Mouse (Mus musculus) left cerebral cortex, postnatal 4 days (tissue): ENCODE results near the gene Zfp626. TPM values are rescaled to one million over a fixed set of nuclear protein-coding genes. Genes with fewer than 3 reads are reported as not detected.
"Not testable (repeated sequence)": the region's sequence is repeated elsewhere in the genome, so short reads cannot be mapped to it uniquely, and the experiment has no call there.

Experiments used
- DNase-seq: peaks from one replicate; pipeline ENCODE4 v3.0.0-alpha.2; 2022
- intact Hi-C: fragments of 180-260 bp; cut with DNase I; formaldehyde crosslinking; loops from one replicate; pipeline ENCODE4 v1.15.1; 2025
- total RNA-seq, 2 experiments: library from RNA; stranded (reverse); gene quantifications; 2 replicates each; pipeline ENCODE4 v1.2.3; 2021

Zfp626 gene
- total RNA-seq: 1 to 10 TPM; 8.2 to 9.2 TPM

DNA sequence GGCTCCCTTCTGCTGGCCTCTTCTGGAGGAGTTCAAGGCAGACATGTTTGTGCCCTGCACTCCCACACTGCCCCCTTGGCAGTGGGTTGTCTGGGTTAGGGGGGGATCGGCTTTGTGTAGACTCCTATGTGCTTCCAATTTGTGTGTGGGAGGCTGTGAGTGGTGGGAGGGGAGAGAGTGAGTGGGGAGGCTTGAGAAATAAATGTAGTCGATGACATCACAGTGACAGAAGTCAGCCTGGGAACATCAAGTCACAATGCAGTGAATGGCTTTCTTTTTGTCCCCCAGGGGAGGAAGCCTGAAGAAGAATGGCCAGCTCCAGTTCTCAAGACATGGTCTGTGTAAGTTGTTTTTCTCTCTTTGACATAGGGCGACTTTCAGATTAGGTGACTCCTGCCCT is at the start of gene Zfp626:
Zfp626 (plus strand) TSS at position 301 of the 400 bp plus-strand sequence.
- intact Hi-C loops: loop anchor here (10.0 kb wide), 1 partner anchor 62 kb away; no protein-coding TSS in a partner anchor

DNA sequence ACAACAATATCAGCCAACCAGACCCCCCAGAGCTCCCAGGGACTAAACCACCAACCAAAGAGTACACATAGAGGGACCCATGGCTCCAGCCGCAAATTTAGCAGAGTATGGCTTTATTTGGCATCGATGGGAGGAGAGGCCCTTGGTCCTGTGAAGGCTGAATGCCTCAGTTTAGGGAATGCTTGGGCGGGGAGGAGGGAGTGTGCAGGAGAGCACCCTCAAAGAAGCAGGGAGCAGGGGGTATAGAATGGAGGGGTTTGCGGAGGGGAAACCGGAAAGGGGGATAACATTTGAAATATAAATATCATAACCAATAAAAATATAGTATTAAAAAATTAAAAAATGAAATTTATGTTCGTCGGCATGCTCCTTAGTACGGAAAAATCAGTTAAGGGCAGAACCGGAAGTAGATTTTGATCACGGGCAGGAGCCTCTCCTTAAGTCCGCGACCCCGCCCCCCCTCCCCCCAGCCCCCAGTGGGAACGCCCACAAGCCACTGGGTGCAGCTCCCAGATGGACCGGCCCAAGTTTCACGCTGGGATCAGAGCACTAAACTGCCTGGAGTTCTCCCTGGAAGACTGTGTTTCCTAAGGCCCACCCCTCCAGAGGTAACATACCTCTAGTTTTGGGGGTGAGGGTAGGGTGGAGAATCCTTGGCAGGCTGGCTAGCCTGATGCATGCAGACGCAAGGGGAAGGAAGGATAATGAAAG is 41.7 kb upstream of the Zfp626 start:
- DNase-seq: no peak
- intact Hi-C loops: no loop called here

More for the DNA sequence above, at the start of gene Zfp626:
- not testable (repeated sequence) for DNase-seq

DNA sequence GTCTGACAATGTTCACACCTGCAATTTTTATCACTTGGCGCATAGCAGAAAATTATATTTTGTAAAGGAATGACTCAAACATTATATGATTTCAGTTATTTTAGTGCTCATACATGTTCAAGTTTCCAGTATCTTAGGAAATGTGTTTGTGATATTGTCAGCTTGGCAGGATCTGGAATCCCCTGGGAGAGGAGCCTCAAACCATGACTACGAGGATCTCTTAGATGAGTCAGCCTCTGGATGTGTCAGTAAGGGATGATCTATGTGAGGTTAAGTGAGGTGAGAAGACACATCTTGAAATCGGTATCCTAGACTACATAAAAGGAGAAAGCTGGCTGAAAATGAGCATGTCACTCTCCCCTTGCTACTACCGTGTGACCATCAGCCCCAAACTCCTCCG is 17.7 kb upstream of the Zfp626 start:
- DNase-seq: no peak
- intact Hi-C loops: no loop called here

DNA sequence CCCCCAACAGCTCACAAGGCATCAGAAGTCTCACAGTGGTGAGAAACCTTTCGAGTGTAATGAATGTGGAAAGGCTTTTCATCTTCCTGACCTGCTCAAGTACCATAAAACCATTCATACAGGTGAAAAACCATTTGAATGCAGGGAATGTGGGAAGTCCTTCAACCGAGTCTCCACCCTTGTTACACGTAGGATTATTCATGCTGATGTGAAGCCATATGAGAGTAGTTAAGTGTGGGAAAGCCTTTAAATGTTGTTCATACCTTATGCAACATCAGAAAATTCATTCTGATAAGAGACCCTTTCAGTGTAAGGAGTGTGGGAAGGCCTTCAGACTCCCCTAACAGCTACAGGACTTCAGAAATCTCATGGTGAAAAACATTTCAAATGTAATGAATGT is 13.1 kb upstream of the Zfp626 start:
- intact Hi-C loops, DNase-seq: not testable (repeated sequence)

DNA sequence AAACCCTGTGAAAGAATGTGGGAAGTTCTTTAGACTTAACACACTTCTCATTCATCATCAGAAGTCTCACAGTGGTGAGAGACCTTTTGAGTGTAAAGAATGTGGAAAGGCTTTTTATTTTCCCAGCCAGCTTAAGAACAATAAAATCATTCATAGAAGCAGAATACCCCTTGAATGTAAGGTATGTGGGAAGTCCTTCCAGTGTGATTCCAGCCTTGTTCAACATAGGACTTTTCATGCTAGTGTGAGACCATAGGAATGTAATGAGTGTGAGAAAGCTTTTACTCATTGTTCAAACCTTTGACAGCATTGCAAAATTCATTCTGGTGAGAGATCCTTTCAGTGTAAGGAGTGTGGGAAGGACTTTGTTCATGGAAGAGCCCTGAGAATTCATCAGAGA is 12.4 kb upstream of the Zfp626 start:
- intact Hi-C loops: no loop called here
- no peak for DNase-seq

DNA sequence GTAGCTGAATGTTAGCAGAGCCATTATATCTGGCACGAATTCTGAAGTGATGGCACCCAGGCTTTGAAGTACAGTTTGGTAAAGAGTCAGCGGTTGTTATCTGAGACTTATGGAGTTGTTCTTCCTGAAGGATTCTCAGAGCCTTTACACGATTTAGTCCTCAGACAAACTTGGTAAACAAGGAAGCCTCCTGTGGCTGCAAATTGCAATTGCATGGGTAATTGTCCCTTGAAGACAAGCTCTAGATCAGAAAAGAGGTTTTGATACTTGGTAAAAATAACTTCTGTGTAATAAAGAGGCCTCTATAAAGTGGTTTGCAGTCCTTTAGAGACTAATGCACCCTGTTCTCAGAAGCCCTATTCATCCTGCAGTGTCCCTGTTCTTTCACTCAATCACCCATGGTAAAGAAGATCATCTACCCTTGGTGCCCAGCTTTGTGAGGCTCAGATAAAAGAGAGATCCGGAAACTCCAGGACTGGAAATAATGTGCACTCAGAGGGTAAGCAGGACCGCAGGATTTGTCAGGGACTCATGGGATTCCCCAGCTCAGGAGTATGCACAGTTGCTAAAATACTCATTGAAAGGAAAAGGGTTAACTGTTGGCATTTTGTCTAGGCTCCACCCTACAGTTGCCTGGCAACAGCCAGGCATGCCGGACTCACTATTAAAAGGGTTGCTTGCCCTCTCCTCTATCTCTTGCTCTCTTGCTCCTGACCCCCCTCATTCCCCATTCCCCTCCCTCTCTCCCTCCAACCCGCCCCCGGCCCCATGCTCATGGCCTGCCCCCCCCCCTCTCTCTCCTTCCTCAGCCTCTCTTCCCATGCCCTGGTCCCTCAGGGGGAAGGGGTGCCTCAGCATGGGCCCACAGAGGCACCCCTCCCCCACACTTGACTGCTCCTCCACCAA is 8.8 kb upstream of the Zfp626 start:
- intact Hi-C loops: no loop called here
- no peak for DNase-seq

DNA sequence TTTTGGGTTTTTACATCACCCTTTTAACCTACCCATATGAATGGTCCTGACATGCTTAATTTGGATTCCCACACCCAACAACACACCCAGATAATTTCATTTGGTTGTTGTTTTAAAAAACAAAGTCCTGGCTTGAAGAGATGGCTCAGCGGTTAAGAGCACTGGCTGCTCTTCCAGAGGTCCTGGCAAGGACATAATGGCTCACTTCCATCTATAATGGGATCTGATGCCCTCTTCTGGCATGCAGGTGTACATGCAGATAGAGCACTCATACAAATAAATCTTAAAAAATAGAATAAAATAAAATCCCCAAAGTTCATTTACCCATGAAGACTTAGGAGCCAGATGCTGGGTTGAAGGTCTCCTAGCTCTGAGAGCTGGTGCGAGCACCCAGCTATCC is 5.9 kb upstream of the Zfp626 start:
- intact Hi-C loops: loop anchor here (10.0 kb wide), 1 partner anchor 56 kb away; no protein-coding TSS in a partner anchor
- DNase-seq: no peak

DNA sequence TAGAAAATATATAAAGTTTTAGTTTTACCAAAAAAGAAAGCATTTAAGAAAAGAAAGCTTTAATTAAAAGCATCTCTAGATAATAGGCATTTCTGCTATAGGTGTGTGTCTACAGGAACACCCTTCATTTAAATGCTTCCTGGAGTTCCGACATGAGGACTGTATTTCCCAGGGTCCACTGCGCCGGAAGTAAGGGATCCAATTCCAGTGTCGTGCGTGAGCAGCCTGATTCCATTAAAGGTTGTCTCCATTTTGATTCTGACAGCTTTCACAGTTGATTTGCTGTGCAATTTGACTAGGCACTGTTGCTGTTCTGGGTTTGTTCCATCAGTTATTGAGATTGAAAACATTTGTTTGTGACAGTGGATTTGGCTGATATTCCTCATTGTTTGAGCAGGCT is 4.0 kb upstream of the Zfp626 start:
- DNase-seq: no peak
- intact Hi-C loops: loop anchor here (10.0 kb wide), 1 partner anchor 58 kb away; no protein-coding TSS in a partner anchor

DNA sequence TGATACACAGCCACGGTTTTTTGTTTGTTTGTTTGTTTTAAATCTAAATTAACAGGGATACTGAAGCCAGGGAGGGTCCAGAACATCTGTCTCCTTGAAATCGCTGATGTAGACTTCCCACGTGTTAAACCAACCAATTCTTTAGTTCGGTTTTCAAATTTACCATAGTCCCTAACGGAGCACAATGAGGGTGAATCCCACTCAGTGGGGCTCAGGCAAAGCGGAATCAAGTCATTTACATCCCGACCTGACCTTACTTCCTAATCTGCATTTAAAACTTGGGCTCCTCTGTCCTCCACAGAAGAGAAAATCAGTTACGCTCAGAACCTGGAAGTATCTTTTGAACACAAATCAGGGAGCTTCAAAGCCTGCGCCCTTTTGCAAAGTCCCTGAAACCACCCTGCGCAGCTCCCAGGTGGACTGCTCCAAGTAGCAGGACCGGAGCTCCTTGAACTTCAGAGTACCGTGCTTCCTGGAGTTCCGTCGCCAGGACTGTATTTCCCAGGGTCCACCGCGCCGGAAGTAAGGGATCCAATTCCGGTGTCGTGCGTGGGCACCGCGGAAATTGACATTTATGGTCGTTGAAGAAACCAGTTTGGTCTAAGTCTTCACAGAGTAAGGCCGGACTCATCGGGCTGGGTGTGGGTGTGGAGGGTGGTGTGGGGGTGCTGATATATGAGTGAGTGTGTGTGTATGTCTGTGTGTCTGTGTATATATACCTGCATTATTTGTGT is 2.5 kb upstream of the Zfp626 start:
- intact Hi-C loops: loop anchor here (10.0 kb wide), 1 partner anchor 60 kb away; no protein-coding TSS in a partner anchor
- DNase-seq: peak; percentile 66

DNA sequence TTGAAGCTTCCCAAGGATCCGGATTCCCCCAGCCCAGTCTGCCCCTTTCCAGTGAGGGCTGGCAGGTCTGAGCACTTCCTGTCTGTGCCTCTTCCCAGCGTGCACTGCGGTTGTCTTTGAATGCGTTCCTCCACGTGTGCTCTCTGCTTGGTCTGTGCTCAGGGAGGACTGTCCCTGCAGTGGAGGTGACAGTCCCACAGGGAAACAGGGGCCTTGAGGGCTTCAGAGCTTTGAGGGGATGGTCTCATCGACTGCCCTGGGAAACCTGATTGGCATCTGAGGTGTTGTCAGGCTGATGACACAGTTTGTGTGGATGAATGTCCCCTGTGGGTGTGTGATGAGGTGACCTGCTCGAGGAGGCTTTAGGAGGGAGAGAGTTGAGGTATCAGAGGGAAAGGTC is 309 bp downstream of the Zfp626 start:
- intact Hi-C loops: loop anchor here (10.0 kb wide), 1 partner anchor 63 kb away; no protein-coding TSS in a partner anchor
- not testable (repeated sequence) for DNase-seq

DNA sequence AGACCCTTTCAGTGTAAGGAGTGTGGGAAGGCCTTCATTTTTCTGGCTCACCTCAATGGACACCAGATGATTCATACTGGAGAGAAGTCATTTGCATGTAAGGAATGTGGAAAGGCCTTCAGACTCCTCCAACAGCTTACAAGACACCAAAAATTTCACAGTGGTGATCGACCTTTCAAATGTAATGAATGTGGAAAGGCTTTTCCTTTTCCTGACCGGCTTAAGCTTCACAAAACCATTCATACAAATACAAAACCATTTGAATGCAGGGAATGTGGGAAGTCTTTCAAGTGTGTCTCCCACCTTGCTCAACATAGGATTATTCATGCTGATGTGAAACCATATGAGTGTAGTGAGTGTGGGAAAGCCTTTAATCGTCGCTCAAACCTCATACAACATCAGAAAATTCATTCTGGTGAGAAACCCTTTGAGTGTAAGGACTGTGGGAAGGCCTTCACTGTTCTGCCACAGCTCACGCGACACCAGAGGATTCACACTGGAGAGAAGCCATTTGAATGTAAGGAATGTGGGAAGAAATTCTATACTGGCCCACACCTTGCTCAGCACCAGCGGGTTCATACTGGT is 11.6 kb downstream of the Zfp626 start:
- intact Hi-C loops: no loop called here
- no peak for DNase-seq

DNA sequence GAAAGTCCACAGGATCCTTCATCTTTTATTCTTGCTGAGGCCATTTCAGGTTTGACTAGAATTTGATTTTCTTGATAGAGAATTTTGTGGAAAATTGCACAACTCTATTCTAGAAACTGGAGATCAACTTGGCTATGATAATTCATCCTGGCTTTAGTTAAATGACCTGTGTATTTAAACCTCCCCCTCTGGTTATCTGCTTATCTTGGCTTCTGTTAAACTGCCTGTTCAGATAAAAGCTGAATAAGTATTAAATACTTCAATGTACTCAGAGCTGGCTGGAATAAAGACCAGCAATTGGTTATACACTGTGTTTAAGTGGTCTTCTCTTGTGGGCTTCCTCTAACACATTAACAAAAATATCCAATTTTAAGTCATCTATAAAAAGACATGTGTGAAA is 15.6 kb downstream of the Zfp626 start:
- intact Hi-C loops: no loop called here
- no peak for DNase-seq

DNA sequence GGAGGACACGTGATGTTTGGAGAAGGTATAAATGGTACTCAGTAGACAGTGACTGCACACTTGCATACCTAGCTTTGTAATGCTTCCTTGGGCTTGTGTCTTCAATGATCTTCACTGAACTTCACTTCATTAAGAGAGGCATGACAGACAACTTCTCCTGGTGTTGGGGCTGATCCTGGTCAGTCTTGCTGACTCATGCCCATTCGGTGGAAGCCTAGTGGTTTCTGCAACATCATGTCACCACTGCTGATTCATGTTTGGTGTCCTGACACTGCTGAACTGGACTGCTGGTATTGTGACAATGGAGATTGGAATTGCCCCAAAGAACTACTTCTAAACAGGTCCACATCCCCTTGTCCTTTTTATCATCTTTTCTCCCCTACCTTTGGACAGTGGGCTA is 27.1 kb downstream of the Zfp626 start:
- no peak for DNase-seq
- intact Hi-C loops: no loop called here

DNA sequence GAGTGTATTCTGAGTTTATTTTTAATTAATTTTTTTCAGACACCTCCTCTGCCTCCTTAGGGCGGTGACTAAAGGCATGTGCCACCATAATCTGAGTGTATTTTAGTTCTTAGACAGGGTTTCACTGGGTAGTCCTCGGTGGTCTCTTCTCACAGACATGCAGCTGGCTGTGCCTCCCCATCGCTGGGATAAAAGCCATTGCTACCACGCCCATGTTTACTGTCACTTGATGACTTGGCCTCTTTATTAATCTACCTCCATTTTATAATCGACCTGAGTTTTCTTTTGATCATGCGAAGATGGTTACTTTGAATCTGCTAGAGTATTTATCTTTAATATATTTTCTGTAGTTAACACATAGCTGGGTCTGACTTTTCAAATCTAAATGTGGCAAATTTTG is 30.9 kb downstream of the Zfp626 start:
- intact Hi-C loops: no loop called here

DNA sequence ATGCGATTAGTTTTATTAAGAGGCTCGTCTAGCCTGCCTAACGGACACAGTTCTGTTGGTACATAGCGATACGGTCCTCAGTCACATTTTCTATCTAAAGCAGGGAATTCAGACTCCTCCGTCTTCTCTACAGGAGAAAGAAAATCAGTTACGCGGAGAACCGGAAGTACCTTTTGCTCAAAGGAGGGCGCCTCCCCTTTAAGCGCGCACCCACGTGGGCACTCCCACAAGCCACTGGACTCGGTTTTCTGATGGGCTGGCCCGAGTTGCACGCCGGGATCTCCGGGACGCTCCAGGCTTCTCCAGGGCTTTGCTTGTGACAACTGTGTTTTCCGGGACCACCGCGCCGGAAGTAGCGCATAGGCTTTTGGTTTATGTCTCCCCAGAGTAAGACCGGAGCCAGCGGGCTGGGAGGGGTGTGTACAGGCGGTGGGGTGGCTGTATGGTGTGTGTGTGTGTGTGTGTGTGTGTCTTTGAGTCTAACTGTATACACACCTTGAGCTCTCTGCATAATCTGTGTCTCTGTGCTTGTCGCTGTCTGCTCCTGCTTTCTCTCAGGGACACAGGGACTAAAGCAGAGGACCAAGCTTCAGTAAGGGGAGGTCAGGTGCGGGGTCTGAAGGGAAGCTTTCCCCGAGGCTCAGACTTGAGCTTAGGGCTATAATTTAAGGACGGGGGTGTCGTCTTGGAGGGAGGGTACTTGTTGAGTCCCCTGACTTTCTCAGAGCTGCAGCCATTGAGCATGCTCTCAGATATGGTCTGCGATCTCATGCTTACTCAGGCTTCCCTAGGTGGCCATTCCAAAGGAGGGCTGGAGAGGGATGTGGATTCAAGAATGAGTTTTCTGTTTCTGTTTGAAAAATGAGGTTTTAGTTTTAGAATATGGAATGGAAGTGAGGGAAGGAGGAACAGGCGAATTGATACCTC is 31.6 kb downstream of the Zfp626 start, which contains the start of gene Zfp59:
Zfp59 (plus strand) TSS at position 285 of the 927 bp plus-strand sequence.
- DNase-seq: peak; percentile 92
- intact Hi-C loops: no loop called here

More for the DNA sequence above, 30.9 kb downstream of the Zfp626 start:
- peak; percentile 5 for DNase-seq

DNA sequence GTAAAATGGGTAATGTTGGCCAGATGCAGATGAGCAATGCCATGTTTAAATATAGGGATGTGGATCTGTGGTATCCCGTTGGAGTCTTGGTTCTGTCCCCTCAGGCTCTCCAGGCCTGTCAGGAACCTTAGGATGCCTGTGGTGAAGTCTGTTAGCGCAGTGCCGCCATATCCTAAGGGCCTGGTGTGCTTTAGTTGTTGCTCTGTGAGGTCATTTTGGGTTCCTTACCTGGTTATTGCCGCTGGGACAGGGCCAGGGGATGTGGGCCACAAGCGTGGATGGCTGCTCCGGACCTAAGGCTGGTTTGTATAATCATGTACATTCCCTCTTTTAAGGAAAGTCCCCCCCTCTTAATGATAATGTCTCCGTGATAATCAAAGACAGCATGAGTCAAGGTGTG is 32.6 kb downstream of the Zfp626 start:
- intact Hi-C loops: no loop called here
- DNase-seq: no peak

DNA sequence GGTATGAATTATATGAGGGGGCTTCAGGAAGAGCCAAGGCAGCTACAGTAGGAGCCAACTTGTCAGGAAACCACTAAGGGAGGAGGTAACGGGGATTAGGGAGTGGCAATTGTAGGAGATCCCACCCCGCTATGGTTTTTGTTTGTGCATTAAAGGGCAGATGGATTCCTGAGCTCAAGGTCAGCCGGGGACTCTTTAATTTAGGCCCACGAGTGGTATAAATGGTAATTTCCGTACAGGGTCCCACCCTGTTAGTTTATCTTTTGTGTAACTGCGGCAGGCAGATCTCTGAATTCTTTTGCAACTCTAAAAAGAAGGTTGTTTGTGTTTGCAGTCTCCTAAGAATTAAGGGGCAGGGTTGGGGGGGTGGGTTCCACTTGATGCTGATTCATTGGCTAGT is 33.1 kb downstream of the Zfp626 start:
- DNase-seq: no peak
- intact Hi-C loops: no loop called here

DNA sequence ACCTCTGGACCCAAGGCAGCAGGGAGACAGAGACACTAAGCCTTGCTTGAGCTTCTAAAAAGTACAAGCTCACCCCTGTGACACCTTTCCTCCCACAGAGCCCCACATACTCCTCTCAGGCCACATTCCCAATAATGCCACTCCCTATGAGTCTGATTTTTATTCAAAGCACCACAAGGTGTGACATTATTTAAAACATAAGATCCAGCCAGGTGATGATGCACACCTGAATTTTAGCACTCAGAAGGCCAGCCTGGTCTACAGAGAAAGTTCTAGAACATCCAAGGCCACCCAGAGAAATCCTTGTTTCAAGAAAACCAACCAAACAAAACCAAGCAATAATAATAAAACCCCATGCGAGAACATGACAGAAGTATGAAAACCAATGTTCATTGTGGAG is 50.2 kb downstream of the Zfp626 start, which contains the start of gene Zfp607a:
Zfp607a (plus strand) TSS at position 301 of the 400 bp plus-strand sequence.
- DNase-seq: no peak
- intact Hi-C loops: no loop called here
